Mouse (Mus musculus) kidney, embryonic 15.5 days (tissue): ENCODE measurements around the gene App. TPM values are rescaled to one million over a fixed set of nuclear protein-coding genes. Genes with fewer than 3 reads are reported as not detected.

Source experiments
- ATAC-seq: fragments of 200-750 bp; cut with Nextera tagmentation; replicated peaks from 2 replicates; pipeline ENCODE4 v1.8.0; 2017; ENCODE audit warnings: moderate TSS enrichment; ENCODE audit not compliant: low FRiP score
- H3K27ac ChIP-seq: fragments of 300-500 bp; sonication (generic); 2 replicates; pipeline ENCODE4 v1.5.1; 2015; ENCODE audit warnings: mild to moderate bottlenecking, inconsistent platforms
- H3K27me3 ChIP-seq: fragments of 300-500 bp; sonication (generic); 2 replicates; pipeline ENCODE4 v1.6.1; 2015; ENCODE audit warnings: inconsistent platforms
- H3K36me3 ChIP-seq: fragments of 300-500 bp; sonication (generic); 2 replicates; pipeline ENCODE4 v1.6.1; 2015; ENCODE audit warnings: inconsistent platforms
- H3K4me1 ChIP-seq: fragments of 300-500 bp; sonication (generic); 2 replicates; pipeline ENCODE4 v1.6.1; 2015; ENCODE audit warnings: inconsistent platforms
- H3K4me2 ChIP-seq: fragments of 300-500 bp; sonication (generic); 2 replicates; pipeline ENCODE4 v1.6.1; 2015; ENCODE audit warnings: moderate library complexity, mild to moderate bottlenecking, inconsistent platforms
- H3K4me3 ChIP-seq: fragments of 300-500 bp; sonication (generic); replicated peaks from 2 replicates; pipeline ENCODE4 v1.5.1; 2015; ENCODE audit warnings: mild to moderate bottlenecking, inconsistent platforms
- H3K9ac ChIP-seq: fragments of 300-500 bp; sonication (generic); 2 replicates; pipeline ENCODE4 v1.6.1; 2015; ENCODE audit warnings: mild to moderate bottlenecking, inconsistent platforms
- H3K9me3 ChIP-seq: fragments of 300-500 bp; sonication (generic); replicated peaks from 2 replicates; pipeline ENCODE4 v1.6.1; 2016; ENCODE audit warnings: inconsistent platforms
- WGBS: fragments of 180-500 bp; shearing (Covaris S2); methylation state at CpG from one replicate; pipeline ENCODE4 v1.1.7; 2015; ENCODE audit warnings: mixed read lengths; 5-methylcytosine and 5-hydroxymethylcytosine counted together
- polyA plus RNA-seq: library from polyadenylated mRNA; unstranded; fragments of >200 nt; fragmentation: Nextera tagmentation; extraction: Ambion mirVana; gene quantifications from 2 replicates; pipeline ENCODE4 v1.2.1, GENCODE M21; 2015

The App gene
- polyA plus RNA-seq, 1 experiment from 2014 or later, result 292 TPM

- H3K36me3 ChIP-seq, result peaks cover 14% of the 10 kb centered on the region
- H3K27ac ChIP-seq, result peak overlapping the region; percentile 54
- no peaks in the 10 kb centered on the region for H3K27me3 ChIP-seq
- no peak overlapping the region for H3K9ac ChIP-seq
- H3K4me1 ChIP-seq, result peaks cover 48% of the 10 kb centered on the region
- WGBS, result 35% methylated on average over 5 of the region's 5 CpGs
- no peak overlapping the region for H3K4me3 ChIP-seq
- no peak for ATAC-seq
- H3K4me2 ChIP-seq, result no peak overlapping the region
- no peaks in the 10 kb centered on the region for H3K9me3 ChIP-seq
Measured at GRCm38 (mm10) chr16:85168821-85169220, 4.7 kb downstream of the App start.

DNA sequence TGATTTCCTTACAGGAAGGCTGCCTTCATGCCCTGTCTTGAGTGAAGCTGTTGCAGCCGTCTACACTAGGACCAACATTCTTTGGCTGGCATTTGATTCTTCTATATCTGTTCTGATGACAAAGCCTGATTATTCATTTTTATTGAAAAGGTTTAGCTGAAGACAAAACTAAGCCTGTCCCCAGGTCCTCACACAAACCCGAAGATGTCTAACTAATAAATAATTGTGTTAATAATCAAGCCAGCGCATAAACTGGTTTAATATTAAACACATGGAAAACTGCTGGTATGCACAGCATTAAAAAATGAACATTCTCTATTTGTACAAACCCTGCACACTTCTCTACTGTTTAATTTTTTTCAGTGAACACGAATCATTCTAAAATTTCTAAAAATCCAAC, 7.4 kb downstream of the App start:
- Histone ChIP-seq H3K36me3 (peaks cover 14% of the 10 kb centered on the region), H3K4me1 (peaks cover 43% of the 10 kb centered on the region), H3K9me3 (no peaks in the 10 kb centered on the region), H3K27ac (peak overlapping the region; percentile 82), H3K4me3 (no peak overlapping the region), H3K9ac (no peak overlapping the region), H3K4me2 (no peak overlapping the region), H3K27me3 (no peaks in the 10 kb centered on the region)
- ATAC-seq, result no peak
- 59% methylated on average over 4 of the region's 4 CpGs for WGBS

GRCm38 (mm10) chr16:85165631-85166030, 7.9 kb downstream of the App start:
- no peak overlapping the region for H3K4me2 ChIP-seq
- H3K27me3 ChIP-seq, result no peaks in the 10 kb centered on the region
- peaks cover 37% of the 10 kb centered on the region for H3K4me1 ChIP-seq
- no peak for ATAC-seq
- H3K9me3 ChIP-seq, result no peaks in the 10 kb centered on the region
- no peak overlapping the region for H3K9ac ChIP-seq
- no peak overlapping the region for H3K4me3 ChIP-seq
- WGBS, result 39% methylated on average over 7 of the region's 7 CpGs
- H3K27ac ChIP-seq, result peak overlapping the region; percentile 82
- H3K36me3 ChIP-seq, result peaks cover 14% of the 10 kb centered on the region

DNA sequence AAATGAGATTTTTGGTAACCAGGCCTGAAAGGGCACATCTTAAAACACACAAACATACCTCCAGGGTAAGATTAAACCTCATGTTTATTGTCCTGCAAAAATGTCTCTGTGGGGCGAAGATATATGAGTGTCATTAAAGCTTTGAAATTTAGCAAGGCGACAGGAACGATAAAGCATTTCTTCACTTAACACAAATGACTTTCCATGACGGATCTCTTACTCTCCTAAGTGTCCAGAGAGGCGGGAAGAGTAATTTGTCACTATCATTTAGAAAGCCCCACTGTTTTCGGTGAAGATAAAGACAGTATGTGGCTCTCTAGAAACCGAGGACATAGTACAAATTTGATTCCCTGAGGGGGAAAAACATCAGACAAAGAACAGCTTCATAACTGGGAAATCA, 8.4 kb downstream of the App start:
- no peak overlapping the region for H3K9ac ChIP-seq
- WGBS, result 26% methylated on average over 7 of the region's 7 CpGs
- H3K36me3 ChIP-seq, result peaks cover 14% of the 10 kb centered on the region
- H3K27me3 ChIP-seq, result no peaks in the 10 kb centered on the region
- H3K4me3 ChIP-seq, result no peak overlapping the region
- ATAC-seq, result 0 out of 2 replicates have a peak, but pooled peaks have one; percentile 5
- no peak overlapping the region for H3K4me2 ChIP-seq
- no peaks in the 10 kb centered on the region for H3K9me3 ChIP-seq
- H3K27ac ChIP-seq, result peak overlapping the region; percentile 82
- peaks cover 39% of the 10 kb centered on the region for H3K4me1 ChIP-seq

DNA sequence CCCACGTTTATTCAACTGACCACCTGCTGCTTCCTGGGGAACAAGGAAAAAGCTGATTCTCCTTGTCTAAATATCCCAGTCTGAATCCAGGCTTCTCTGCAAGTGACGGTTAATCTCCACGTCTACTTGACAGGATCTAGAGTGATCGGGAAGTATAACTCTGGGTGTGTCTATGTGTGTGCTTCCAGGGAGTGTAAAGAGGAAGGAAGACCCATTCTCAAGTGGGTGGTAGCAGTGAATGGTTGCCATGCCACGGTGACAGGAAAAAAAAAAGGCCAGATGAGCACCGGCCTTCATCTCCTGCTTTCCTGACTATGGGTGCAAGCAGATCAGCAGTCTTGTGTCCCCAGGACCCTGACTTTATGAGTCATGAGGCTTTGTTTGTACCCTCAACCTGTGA, 10.8 kb downstream of the App start:
- no peak for ATAC-seq
- H3K9ac ChIP-seq, result no peak overlapping the region
- 83% methylated on average over 6 of the region's 6 CpGs for WGBS

GRCm38 (mm10) chr16:85160140-85160539, 13.4 kb downstream of the App start:
- 0 out of 2 replicates have a peak, but pooled peaks cover 4% of the 10 kb centered on the region for H3K36me3 ChIP-seq
- WGBS, result 60% methylated on average over 2 of the region's 2 CpGs
- 0 out of 2 replicates have a peak, but pooled peaks have one; percentile 48 for ATAC-seq

More for the DNA sequence above, 10.8 kb downstream of the App start:
- peaks cover 12% of the 10 kb centered on the region for H3K36me3 ChIP-seq
- H3K9me3 ChIP-seq, result no peaks in the 10 kb centered on the region
- no peak overlapping the region for H3K27ac ChIP-seq
- H3K4me3 ChIP-seq, result no peak overlapping the region
- no peaks in the 10 kb centered on the region for H3K27me3 ChIP-seq
- no peak overlapping the region for H3K4me2 ChIP-seq
- H3K4me1 ChIP-seq, result peaks cover 33% of the 10 kb centered on the region

GRCm38 (mm10) chr16:85157796-85158546, 15.6 kb downstream of the App start:
- H3K36me3 ChIP-seq, result peaks cover 4% of the 10 kb centered on the region; the same call in 1 of the 2 replicates
- no peak overlapping the region for H3K4me3 ChIP-seq
- WGBS, result 49% methylated on average over 11 of the region's 11 CpGs
- H3K9me3 ChIP-seq, result no peaks in the 10 kb centered on the region
- no peaks in the 10 kb centered on the region for H3K27me3 ChIP-seq
- no peak overlapping the region for H3K4me2 ChIP-seq
- no peak overlapping the region for H3K9ac ChIP-seq
- H3K27ac ChIP-seq, result peak overlapping the region; percentile 51; the same call in 1 of the 2 replicates
- H3K4me1 ChIP-seq, result peaks cover 45% of the 10 kb centered on the region
- ATAC-seq, result no peak

More at GRCm38 (mm10) chr16:85160140-85160539, 13.4 kb downstream of the App start:
- H3K4me3 ChIP-seq, result no peak overlapping the region
- no peak overlapping the region for H3K4me2 ChIP-seq
- H3K27me3 ChIP-seq, result no peaks in the 10 kb centered on the region
- H3K9me3 ChIP-seq, result no peaks in the 10 kb centered on the region
- H3K27ac ChIP-seq, result no peak overlapping the region
- no peak overlapping the region for H3K9ac ChIP-seq
- H3K4me1 ChIP-seq, result peaks cover 37% of the 10 kb centered on the region

DNA sequence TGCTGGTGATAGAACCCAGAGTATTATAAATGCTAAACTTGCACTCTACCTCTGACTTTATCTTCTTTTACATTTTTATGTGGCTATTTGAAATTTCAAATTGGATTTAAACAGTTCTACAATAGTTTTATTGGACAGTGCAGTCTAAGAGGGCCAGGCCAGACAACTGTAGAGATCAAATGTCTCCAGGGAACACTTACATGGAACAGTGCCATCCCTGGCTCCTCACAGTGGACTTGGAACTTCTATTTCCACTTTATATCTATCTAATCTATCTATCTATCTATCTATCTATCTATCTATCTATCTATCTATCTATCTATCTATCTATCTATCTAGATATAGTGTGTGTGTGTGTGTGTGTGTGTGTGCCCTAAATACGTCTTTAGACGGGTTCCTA, 16.4 kb downstream of the App start:
- H3K36me3 ChIP-seq, result peaks cover 4% of the 10 kb centered on the region; the same call in 1 of the 2 replicates
- no peak overlapping the region for H3K4me3 ChIP-seq
- ATAC-seq, result no peak
- 91% methylated on average over 2 of the region's 2 CpGs for WGBS
- H3K27me3 ChIP-seq, result no peaks in the 10 kb centered on the region
- no peak overlapping the region for H3K4me2 ChIP-seq
- H3K9ac ChIP-seq, result no peak overlapping the region
- H3K4me1 ChIP-seq, result peaks cover 53% of the 10 kb centered on the region
- H3K9me3 ChIP-seq, result no peaks in the 10 kb centered on the region
- no peak overlapping the region for H3K27ac ChIP-seq

DNA sequence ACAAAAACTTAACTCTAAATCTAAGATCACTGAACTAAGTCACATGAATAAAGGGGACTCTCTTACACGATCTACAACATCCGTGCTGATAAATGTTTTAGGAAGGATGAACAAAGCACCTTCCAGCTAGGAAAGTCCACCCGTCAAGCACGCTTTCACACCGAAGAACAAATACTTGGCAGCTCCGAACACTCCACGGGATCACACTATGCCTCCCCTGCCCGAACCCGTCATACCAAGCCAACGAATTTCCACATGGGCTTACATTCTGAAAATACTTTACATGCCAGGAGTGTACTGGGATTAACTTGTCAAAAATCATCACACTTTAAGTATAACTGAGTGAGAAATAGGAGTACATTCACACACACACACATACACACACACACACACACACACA, 17.7 kb downstream of the App start:
- Histone ChIP-seq H3K36me3 (peaks cover 4% of the 10 kb centered on the region; the same call in 1 of the 2 replicates), H3K4me2 (no peak overlapping the region), H3K4me1 (peaks cover 65% of the 10 kb centered on the region), H3K27ac (no peak overlapping the region), H3K27me3 (no peaks in the 10 kb centered on the region), H3K4me3 (no peak overlapping the region), H3K9ac (no peak overlapping the region), H3K9me3 (no peaks in the 10 kb centered on the region)
- 77% methylated on average over 10 of the region's 10 CpGs for WGBS
- ATAC-seq, result no peak

DNA sequence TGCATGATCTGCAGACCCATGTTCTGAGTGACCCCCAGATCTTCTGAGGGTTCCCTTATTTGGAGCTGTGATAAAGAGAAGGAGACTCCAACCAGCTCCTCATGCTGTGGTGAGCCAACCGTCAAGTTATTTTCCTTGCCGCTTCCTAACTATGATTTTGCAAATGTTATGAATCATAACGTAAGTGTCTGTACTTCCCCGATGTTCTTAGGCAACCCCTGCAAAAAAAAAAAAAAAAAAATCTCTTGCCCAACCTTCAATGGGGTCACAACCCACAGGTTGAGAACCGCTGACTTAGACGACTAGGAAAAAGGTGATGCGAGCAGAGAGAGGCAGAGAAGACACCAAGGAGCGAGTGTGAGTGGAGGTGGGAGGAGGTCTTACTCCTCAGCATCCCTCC, 21.1 kb downstream of the App start:
- 70% methylated on average over 8 of the region's 8 CpGs for WGBS
- H3K4me2 ChIP-seq, result no peak overlapping the region
- no peaks in the 10 kb centered on the region; the same call in 1 of the 2 replicates for H3K36me3 ChIP-seq
- H3K9me3 ChIP-seq, result no peaks in the 10 kb centered on the region
- no peak overlapping the region for H3K9ac ChIP-seq
- H3K4me3 ChIP-seq, result no peak overlapping the region
- peaks cover 71% of the 10 kb centered on the region for H3K4me1 ChIP-seq
- no peaks in the 10 kb centered on the region for H3K27me3 ChIP-seq
- ATAC-seq, result no peak
- H3K27ac ChIP-seq, result peak overlapping the region; percentile 80

DNA sequence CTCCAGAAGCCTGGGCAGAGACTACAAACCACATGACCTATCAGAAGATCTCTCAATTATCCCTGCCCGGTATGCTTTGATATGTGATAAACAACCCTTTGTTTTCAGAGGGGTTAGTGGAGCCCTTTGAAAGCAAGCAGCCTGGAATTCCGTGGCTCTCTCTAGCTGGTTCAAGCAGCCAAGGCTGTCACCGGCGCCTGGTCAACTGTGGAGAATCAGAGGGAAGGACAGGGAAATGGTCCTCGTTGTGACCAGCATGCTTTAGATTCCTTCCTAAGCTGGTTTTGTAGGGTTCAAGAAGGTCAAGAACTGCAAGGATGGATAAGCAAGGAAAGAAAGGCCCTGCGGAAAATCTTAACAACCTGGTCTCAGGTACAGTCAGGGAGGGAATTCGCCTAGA, 21.9 kb downstream of the App start:
- Histone ChIP-seq H3K36me3 (no peaks in the 10 kb centered on the region; the same call in 1 of the 2 replicates), H3K4me2 (peak overlapping the region; percentile 29; the same call in 1 of the 2 replicates), H3K4me3 (no peak overlapping the region), H3K27ac (peak overlapping the region; percentile 80), H3K4me1 (peaks cover 76% of the 10 kb centered on the region), H3K27me3 (no peaks in the 10 kb centered on the region), H3K9ac (no peak overlapping the region), H3K9me3 (no peaks in the 10 kb centered on the region)
- peak; percentile 80 for ATAC-seq
- 18% methylated on average over 7 of the region's 7 CpGs for WGBS

DNA sequence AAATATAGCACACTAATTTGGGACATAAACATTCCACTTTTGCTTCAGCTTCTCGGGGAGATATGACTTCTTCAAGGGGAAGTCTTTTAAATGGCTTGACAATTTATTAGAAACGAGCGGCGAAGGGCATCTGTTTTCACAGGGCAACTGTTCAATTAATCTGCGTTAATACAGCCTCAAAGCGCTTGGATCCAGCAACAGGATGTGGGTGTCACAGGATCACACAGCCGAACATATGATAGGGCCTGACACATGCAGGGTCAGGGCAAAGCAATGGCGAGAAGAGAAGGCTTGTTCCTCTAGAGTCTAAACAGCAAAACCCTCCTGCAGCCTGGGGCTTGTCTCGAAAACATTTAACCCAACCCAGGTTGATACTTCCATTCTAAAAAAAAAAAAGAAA, 22.7 kb downstream of the App start:
- no peak overlapping the region for H3K9ac ChIP-seq
- H3K4me3 ChIP-seq, result no peak overlapping the region
- peak overlapping the region; percentile 55 for H3K27ac ChIP-seq
- 11% methylated on average over 9 of the region's 9 CpGs for WGBS
- no peaks in the 10 kb centered on the region; the same call in 1 of the 2 replicates for H3K36me3 ChIP-seq
- no peaks in the 10 kb centered on the region for H3K9me3 ChIP-seq
- ATAC-seq, result no peak
- peak overlapping the region; percentile 12; the same call in 1 of the 2 replicates for H3K4me2 ChIP-seq
- H3K27me3 ChIP-seq, result no peaks in the 10 kb centered on the region
- peaks cover 69% of the 10 kb centered on the region for H3K4me1 ChIP-seq
